Comparison of ENCODE assay signal across 23 mouse cellular contexts in genomic region chr5:135185016-135185415, GRCm38 (mm10). TPM values are rescaled to one million over a fixed set of nuclear protein-coding genes. Genes with fewer than 3 reads are reported as not detected.
A peak's percentile ranks its signal among the peaks of the same experiment; 100 is the strongest.
DNase-seq lines count a peak whose midpoint lies in the region; ATAC-seq lines count a peak whose summit lies in the region.
"Had no signal": no experiment of that assay in that cellular context is flagged by ENCODE, and none has a peak within 500 bp of the region (broad histone marks: within the 10 kb centered on the region; RNA-seq: fewer than 3 reads in every experiment).

No protein-coding gene starts in this region.

- no peaks in the 10 kb centered on the region for H3K9me3 ChIP-seq in liver, embryonic 16.5 days (replicated peaks; ENCODE audit: control insufficient read depth, low read length)
- no peaks in the 10 kb centered on the region for H3K9me3 ChIP-seq in hindbrain, embryonic 16.5 days (ENCODE audit: control insufficient read depth, low read length)
- H3K9me3 ChIP-seq: embryonic facial prominence, embryonic 15.5 days; forebrain, embryonic 13.5 days; heart, embryonic 10.5 days; heart, embryonic 15.5 days; intestine, embryonic 15.5 days; limb, embryonic 10.5 days; limb, embryonic 15.5 days; neural tube, embryonic 12.5 days had no signal

- H3K4me2 ChIP-seq in liver, embryonic 16.5 days (ENCODE audit: low read depth, low read length) = no peak overlapping the region
- H3K4me2 ChIP-seq in hindbrain, embryonic 16.5 days (ENCODE audit: low read length) = no peak overlapping the region
- H3K4me2 ChIP-seq: embryonic facial prominence, embryonic 15.5 days; forebrain, embryonic 13.5 days; heart, embryonic 15.5 days; intestine, embryonic 15.5 days; limb, embryonic 15.5 days; lung, embryonic 14.5 days; midbrain, embryonic 12.5 days; neural tube, embryonic 12.5 days had no signal

- no peak overlapping the region for H3K4me3 ChIP-seq in liver, embryonic 16.5 days (ENCODE audit: low read depth, low read length)
- H3K4me3 ChIP-seq in hindbrain, embryonic 16.5 days (ENCODE audit: low read length) = no peak overlapping the region
- H3K4me3 ChIP-seq: embryonic facial prominence, embryonic 15.5 days; forebrain, embryonic 13.5 days; heart, embryonic 10.5 days; heart, embryonic 15.5 days; intestine, embryonic 15.5 days; limb, embryonic 10.5 days; limb, embryonic 15.5 days; midbrain, embryonic 12.5 days; myocyte; neural tube, embryonic 12.5 days had no signal

- 88% methylated on average over 3 of the region's 3 CpGs for WGBS in liver, embryonic 16.5 days (ENCODE audit: insufficient replicate concordance)
- over 99% methylated on average over 3 of the region's 3 CpGs for WGBS in hindbrain, embryonic 16.5 days

- H3K4me1 ChIP-seq in liver, embryonic 16.5 days (ENCODE audit: control insufficient read depth, low read depth, low read length) = peaks cover 23% of the 10 kb centered on the region
- peaks cover 17% of the 10 kb centered on the region for H3K4me1 ChIP-seq in hindbrain, embryonic 16.5 days (ENCODE audit: control insufficient read depth, insufficient read depth, low read depth, low read length)

- DNase-seq in cerebellum, adult 9-11 months = peak; percentile 40
- DNase-seq in cerebellum, adult 18-20 months = no peak
- DNase-seq in testis, postnatal 10 days (ENCODE audit: low spot score) = peak; percentile 6
- no peak for DNase-seq in testis, postnatal 14 days (ENCODE audit: low spot score)
- no peak for DNase-seq in retina, postnatal 1 day
- DNase-seq: gastrocnemius, postnatal 10 days; layer of hippocampus, adult 9-11 months; thymus, adult 2 months had no signal

- H3K36me3 ChIP-seq in liver, embryonic 16.5 days (ENCODE audit: control insufficient read depth, insufficient read depth) = peaks cover 21% of the 10 kb centered on the region
- H3K36me3 ChIP-seq in hindbrain, embryonic 16.5 days (ENCODE audit: control insufficient read depth, insufficient read depth, low read length) = peaks cover 23% of the 10 kb centered on the region

- no peaks in the 10 kb centered on the region for H3K27me3 ChIP-seq in liver, embryonic 16.5 days (ENCODE audit: control insufficient read depth, insufficient read depth, low read depth, low read length)
- no peaks in the 10 kb centered on the region for H3K27me3 ChIP-seq in hindbrain, embryonic 16.5 days (replicated peaks; ENCODE audit: control insufficient read depth, insufficient read depth, low read length)
- H3K27me3 ChIP-seq: embryonic facial prominence, embryonic 15.5 days; forebrain, embryonic 13.5 days; heart, embryonic 15.5 days; intestine, embryonic 15.5 days; limb, embryonic 15.5 days; midbrain, embryonic 12.5 days; neural tube, embryonic 12.5 days had no signal

- ATAC-seq in liver, embryonic 16.5 days (ENCODE audit: low read depth) = no peak
- no peak for ATAC-seq in hindbrain, embryonic 16.5 days
- ATAC-seq: CD4-positive, CD25-positive, alpha-beta regulatory T cell, adult 4 months; forebrain, embryonic 13.5 days; hindbrain, postnatal 0 days; intestine, embryonic 15.5 days had no signal

- H3K27ac ChIP-seq in liver, embryonic 16.5 days (ENCODE audit: low read length) = 0 out of 2 replicates have a peak overlapping the region, but pooled peaks have one; percentile 36
- no peak overlapping the region; the same call in 1 of the 2 replicates for H3K27ac ChIP-seq in hindbrain, embryonic 16.5 days (ENCODE audit: low read depth, low read length)
- H3K27ac ChIP-seq: embryonic facial prominence, embryonic 15.5 days; forebrain, embryonic 13.5 days; heart, embryonic 10.5 days; heart, embryonic 15.5 days; hindbrain, postnatal 0 days; intestine, embryonic 15.5 days; limb, embryonic 10.5 days; limb, embryonic 15.5 days; midbrain, embryonic 12.5 days; neural tube, embryonic 12.5 days had no signal

- H3K9ac ChIP-seq in liver, embryonic 16.5 days (ENCODE audit: low read depth, low read length) = no peak overlapping the region
- H3K9ac ChIP-seq in hindbrain, embryonic 16.5 days (ENCODE audit: low read depth, low read length) = no peak overlapping the region
- H3K9ac ChIP-seq: embryonic facial prominence, embryonic 15.5 days; forebrain, embryonic 13.5 days; heart, embryonic 15.5 days; intestine, embryonic 15.5 days; limb, embryonic 15.5 days; lung, embryonic 14.5 days; midbrain, embryonic 12.5 days; neural tube, embryonic 12.5 days had no signal

RNA-seq across cellular contexts. Expression of gene Baz1b, which starts 2.0 kb away (rescaled TPM):
- polyA plus RNA-seq in liver, embryonic 16.5 days (2015; fragmentation: Nextera tagmentation; extraction: Ambion mirVana) = 14.3 and 15.5 TPM in 2 replicates
- 20.5 and 21.6 TPM in 2 replicates for polyA plus RNA-seq in hindbrain, embryonic 16.5 days (2015; fragmentation: Nextera tagmentation; extraction: Ambion mirVana)

RNA-seq across cellular contexts. Expression of gene Bcl7b, which starts 16.9 kb away (rescaled TPM):
- polyA plus RNA-seq in liver, embryonic 16.5 days (2015; fragmentation: Nextera tagmentation; extraction: Ambion mirVana) = 24.8 and 25.8 TPM in 2 replicates
- 35.9 and 37.9 TPM in 2 replicates for polyA plus RNA-seq in hindbrain, embryonic 16.5 days (2015; fragmentation: Nextera tagmentation; extraction: Ambion mirVana)

RNA-seq across cellular contexts. Expression of gene Tbl2, which starts 35.6 kb away (rescaled TPM):
- 11.1 and 11.6 TPM in 2 replicates for polyA plus RNA-seq in liver, embryonic 16.5 days (2015; fragmentation: Nextera tagmentation; extraction: Ambion mirVana)
- polyA plus RNA-seq in hindbrain, embryonic 16.5 days (2015; fragmentation: Nextera tagmentation; extraction: Ambion mirVana) = 15.0 and 17.2 TPM in 2 replicates

Comparison
In these comparisons a context has a peak if more than half of its experiments do, and no peak if none do; other contexts are left out.
1. DNase-seq: peak in cerebellum, adult 9-11 months (single experiment) and testis, postnatal 10 days (single experiment); none in cerebellum, adult 18-20 months (0 of 2), testis, postnatal 14 days (single experiment) and retina, postnatal 1 day (single experiment).